Comparison of ENCODE assay signal across 24 mouse cellular contexts in the genomic region with DNA sequence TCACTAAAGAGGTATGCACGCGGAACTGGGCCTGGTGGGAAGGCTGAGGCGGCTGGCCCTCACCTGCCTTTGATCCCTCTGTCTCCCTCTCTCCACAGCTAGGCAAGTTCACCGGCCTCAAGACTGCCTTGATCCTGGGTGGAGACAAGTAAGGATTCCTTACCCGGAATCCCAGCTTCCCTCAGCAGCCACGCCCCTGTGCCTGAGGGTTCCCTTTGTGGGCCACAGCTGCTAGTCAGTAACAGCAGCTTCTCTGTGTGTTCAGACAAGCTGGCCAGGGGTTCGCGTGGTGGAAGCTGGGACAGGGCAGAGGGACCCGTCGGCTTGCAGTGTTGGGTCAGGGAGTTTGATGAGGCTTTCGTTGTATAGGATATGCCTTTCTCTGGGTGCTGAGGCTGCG. TPM values are rescaled to one million over a fixed set of nuclear protein-coding genes. Genes with fewer than 3 reads are reported as not detected.
DNase-seq lines count a peak whose midpoint lies in the region; ATAC-seq and TF ChIP-seq lines count a peak whose summit lies in the region.
"Had no signal": no experiment of that assay in that cellular context is flagged by ENCODE, and none has a peak within 500 bp of the region (broad histone marks: within the 10 kb centered on the region; RNA-seq: fewer than 3 reads in every experiment).

No protein-coding gene starts in this region.

- peaks cover 65% of the 10 kb centered on the region for H3K36me3 ChIP-seq in ES-E14 (ENCODE audit: control insufficient read depth, insufficient read depth, low read length, poor library complexity, severe bottlenecking)
- H3K36me3 ChIP-seq in stomach, postnatal 0 days (ENCODE audit: control insufficient read depth, insufficient read depth, low read length): peaks cover 32% of the 10 kb centered on the region

- no peak for TF ChIP-seq CTCF in stomach, postnatal 0 days (IDR thresholded peaks at IDR 0.05; ENCODE audit: low read depth)

- no peak for ATAC-seq in stomach, postnatal 0 days (ENCODE audit: low FRiP score, low TSS enrichment)
- ATAC-seq: forebrain, embryonic 15.5 days had no signal

- 78% methylated on average over 12 of the region's 12 CpGs for WGBS in stomach, postnatal 0 days

- no peak for TF ChIP-seq EP300 in stomach, postnatal 0 days (optimal IDR thresholded peaks at IDR 0.05)

- peak; percentile 20 for DNase-seq in cerebellum, adult 9-10 months
- DNase-seq in cerebellum, postnatal 36 days: no peak
- DNase-seq in 3T3-L1 (ENCODE audit: low read depth, low spot score) (peak; percentile 11), ES-E14 (ENCODE audit: low read depth, low spot score) (no peak), MN1 (ENCODE audit: low spot score) (no peak)
- DNase-seq in stomach, postnatal 0 days (ENCODE audit: low spot score): peak; percentile 14
- DNase-seq in testis, postnatal 14 days (ENCODE audit: low spot score): no peak
- DNase-seq: adrenal gland, adult 8-10 months; gastrocnemius, postnatal 36 days; heart, adult 11 months; kidney, adult 11 months had no signal

- H3K4me2 ChIP-seq in stomach, postnatal 0 days (replicated peaks; ENCODE audit: low read depth): no peak overlapping the region
- H3K4me2 ChIP-seq: embryonic facial prominence, embryonic 15.5 days; forebrain, embryonic 15.5 days; heart, embryonic 13.5 days; hindbrain, embryonic 15.5 days had no signal

- no peak overlapping the region for H3K9ac ChIP-seq in ES-E14 (ENCODE audit: insufficient read depth, low read depth, low read length, poor library complexity, severe bottlenecking)
- H3K9ac ChIP-seq in stomach, postnatal 0 days (ENCODE audit: low read length): no peak overlapping the region
- H3K9ac ChIP-seq: embryonic facial prominence, embryonic 15.5 days; forebrain, embryonic 15.5 days; heart, embryonic 13.5 days; hindbrain, embryonic 15.5 days had no signal

- peak overlapping the region; percentile 45 for H3K27ac ChIP-seq in ES-E14 (ENCODE audit: insufficient read depth, low read depth, low read length, poor library complexity, severe bottlenecking)
- H3K27ac ChIP-seq in stomach, postnatal 0 days (replicated peaks): no peak overlapping the region
- H3K27ac ChIP-seq: embryonic facial prominence, embryonic 15.5 days; forebrain, embryonic 10.5 days; forebrain, embryonic 15.5 days; heart, embryonic 13.5 days; hindbrain, embryonic 15.5 days had no signal

- H3K9me3 ChIP-seq in ES-E14 (ENCODE audit: control insufficient read depth, insufficient read depth, low read depth, low read length): no peaks in the 10 kb centered on the region
- no peaks in the 10 kb centered on the region for H3K9me3 ChIP-seq in stomach, postnatal 0 days (ENCODE audit: control insufficient read depth, low read length)
- H3K9me3 ChIP-seq: forebrain, embryonic 15.5 days; hindbrain, embryonic 15.5 days had no signal

- H3K4me3 ChIP-seq in ES-E14 (ENCODE audit: insufficient read depth in 1 of 2, low read depth in 1 of 2, low read length in 2 of 2, poor library complexity in 1 of 2, severe bottlenecking in 1 of 2): no peak overlapping the region
- no peak overlapping the region for H3K4me3 ChIP-seq in stomach, postnatal 0 days (ENCODE audit: low read depth, low read length)
- H3K4me3 ChIP-seq: embryonic facial prominence, embryonic 15.5 days; erythroblast, embryonic 14.5 days; forebrain, embryonic 10.5 days; forebrain, embryonic 15.5 days; heart, embryonic 13.5 days; hindbrain, embryonic 15.5 days had no signal

- in situ Hi-C loops in ES-E14 (cut with MboI; ENCODE audit: low sequenced_read_pairs in 2 of 2, unreplicated experiment in 2 of 2): no loop called here

- peaks cover 7 to 30% of the 10 kb centered on the region in 2 experiments; a peak in 1 of 4 replicates for H3K4me1 ChIP-seq in ES-E14 (ENCODE audit: control insufficient read depth in 2 of 2, insufficient read depth in 2 of 2, low read length in 2 of 2, poor library complexity in 1 of 2)
- no peaks in the 10 kb centered on the region; the same call in 1 of the 2 replicates for H3K4me1 ChIP-seq in stomach, postnatal 0 days (replicated peaks; ENCODE audit: control insufficient read depth, insufficient read depth)

- H3K27me3 ChIP-seq in stomach, postnatal 0 days (ENCODE audit: control insufficient read depth, insufficient read depth, low read length): no peaks in the 10 kb centered on the region
- H3K27me3 ChIP-seq: embryonic facial prominence, embryonic 15.5 days; forebrain, embryonic 15.5 days; heart, embryonic 13.5 days; hindbrain, embryonic 15.5 days; Patski had no signal

TF ChIP-seq in ES-E14, 5 proteins besides CTCF, POLR2A, EP300 and RAD21:
- TF ChIP-seq CHD2 (IDR thresholded peaks at IDR 0.05; ENCODE audit: low read depth, low read length) (no peak), ZC3H11A (IDR thresholded peaks at IDR 0.05; ENCODE audit: borderline replicate concordance, low read depth, low read length) (no peak), MAFK (IDR thresholded peaks at IDR 0.05; ENCODE audit: insufficient read depth, low read depth, low read length) (no peak), ZNF384 (IDR thresholded peaks at IDR 0.05; ENCODE audit: low read depth, low read length) (no peak), HCFC1 (IDR thresholded peaks at IDR 0.05; ENCODE audit: borderline replicate concordance, insufficient read depth, low read length) (no peak)
TF ChIP-seq in ES-E14: peak in this region for 0.

RNA-seq across cellular contexts. Expression of gene Ddx54, which starts 6.2 kb away (rescaled TPM):
- 90.7 and 108 TPM in 2 replicates for total RNA-seq in ES-E14 (2012; rRNA removed)
- polyA plus RNA-seq in stomach, postnatal 0 days (2015; fragmentation: Nextera tagmentation; extraction: Ambion mirVana): 22.5 and 23.0 TPM in 2 replicates

RNA-seq across cellular contexts. Expression of gene Rita1, which starts 6.4 kb away (rescaled TPM):
- total RNA-seq in ES-E14 (2012; rRNA removed): 20.6 and 23.7 TPM in 2 replicates
- 12.1 TPM in 2 replicates for polyA plus RNA-seq in stomach, postnatal 0 days (2015; fragmentation: Nextera tagmentation; extraction: Ambion mirVana)

RNA-seq across cellular contexts. Expression of gene Cfap73, which starts 15.3 kb away (rescaled TPM):
- total RNA-seq in ES-E14 (2012; rRNA removed): not detected in 2 replicates
- polyA plus RNA-seq in stomach, postnatal 0 days (2015; fragmentation: Nextera tagmentation; extraction: Ambion mirVana): 0.10 TPM in 1 of 2 replicates, not detected in the other
- total RNA-seq: gastrocnemius, adult 8-10 months; gastrocnemius, postnatal 36 days; heart, postnatal 36 days; MEL had no signal
- polyA plus RNA-seq: C2C12; erythroblast, embryonic 14.5 days; forebrain, embryonic 10.5 days; heart, embryonic 13.5 days; heart, postnatal 0 days had no signal

RNA-seq across cellular contexts. Expression of gene Rasal1, which starts 29.8 kb away (rescaled TPM):
- 3.5 and 6.9 TPM in 2 replicates for total RNA-seq in ES-E14 (2012; rRNA removed)
- polyA plus RNA-seq in stomach, postnatal 0 days (2015; fragmentation: Nextera tagmentation; extraction: Ambion mirVana): 0.08 and 0.44 TPM in 2 replicates
- total RNA-seq: gastrocnemius, adult 8-10 months; gastrocnemius, postnatal 36 days; heart, postnatal 36 days had no signal
- polyA plus RNA-seq: C2C12; heart, postnatal 0 days; hindbrain, embryonic 11.5 days had no signal

RNA-seq across cellular contexts. Expression of gene Iqcd, which starts 30.0 kb away (rescaled TPM):
- 0.16 TPM in 1 of 2 replicates, not detected in the other for total RNA-seq in ES-E14 (2012; rRNA removed)
- polyA plus RNA-seq in stomach, postnatal 0 days (2015; fragmentation: Nextera tagmentation; extraction: Ambion mirVana): 0.25 and 0.36 TPM in 2 replicates
- total RNA-seq: gastrocnemius, adult 8-10 months; heart, postnatal 36 days had no signal

Comparison
In these comparisons a context has a peak if more than half of its experiments do, and no peak if none do; other contexts are left out.
1. DNase-seq: peak in cerebellum, adult 9-10 months (single experiment), 3T3-L1 (single experiment) and stomach, postnatal 0 days (single experiment); none in cerebellum, postnatal 36 days (0 of 2), ES-E14 (single experiment), testis, postnatal 14 days (single experiment) and MN1 (single experiment).